Mouse (Mus musculus) embryonic stem cell, embryonic (primary cell): ENCODE results near the gene Mier1.

Experiments used
- CTCF ChIA-PET, 4 experiments: fragments of 300-600 bp in 2 of 4; fragments of 350-600 bp in 2 of 4; sonication (Branson Sonifier 250); formaldehyde crosslinking; loops; one replicate each; lab custom pipeline; 2022; ENCODE audit warnings: inconsistent platforms in 2 of 4; lab: Charles Lee
- POLR2A ChIA-PET, 4 experiments: fragments of 300-600 bp in 2 of 4; fragments of 350-600 bp in 2 of 4; sonication (Branson Sonifier 250); formaldehyde crosslinking; loops; one replicate each; lab custom pipeline; 2022; ENCODE audit warnings: antibody characterized with exemption in 4 of 4, inconsistent platforms in 1 of 4; lab: Charles Lee

Gene Mier1

DNA sequence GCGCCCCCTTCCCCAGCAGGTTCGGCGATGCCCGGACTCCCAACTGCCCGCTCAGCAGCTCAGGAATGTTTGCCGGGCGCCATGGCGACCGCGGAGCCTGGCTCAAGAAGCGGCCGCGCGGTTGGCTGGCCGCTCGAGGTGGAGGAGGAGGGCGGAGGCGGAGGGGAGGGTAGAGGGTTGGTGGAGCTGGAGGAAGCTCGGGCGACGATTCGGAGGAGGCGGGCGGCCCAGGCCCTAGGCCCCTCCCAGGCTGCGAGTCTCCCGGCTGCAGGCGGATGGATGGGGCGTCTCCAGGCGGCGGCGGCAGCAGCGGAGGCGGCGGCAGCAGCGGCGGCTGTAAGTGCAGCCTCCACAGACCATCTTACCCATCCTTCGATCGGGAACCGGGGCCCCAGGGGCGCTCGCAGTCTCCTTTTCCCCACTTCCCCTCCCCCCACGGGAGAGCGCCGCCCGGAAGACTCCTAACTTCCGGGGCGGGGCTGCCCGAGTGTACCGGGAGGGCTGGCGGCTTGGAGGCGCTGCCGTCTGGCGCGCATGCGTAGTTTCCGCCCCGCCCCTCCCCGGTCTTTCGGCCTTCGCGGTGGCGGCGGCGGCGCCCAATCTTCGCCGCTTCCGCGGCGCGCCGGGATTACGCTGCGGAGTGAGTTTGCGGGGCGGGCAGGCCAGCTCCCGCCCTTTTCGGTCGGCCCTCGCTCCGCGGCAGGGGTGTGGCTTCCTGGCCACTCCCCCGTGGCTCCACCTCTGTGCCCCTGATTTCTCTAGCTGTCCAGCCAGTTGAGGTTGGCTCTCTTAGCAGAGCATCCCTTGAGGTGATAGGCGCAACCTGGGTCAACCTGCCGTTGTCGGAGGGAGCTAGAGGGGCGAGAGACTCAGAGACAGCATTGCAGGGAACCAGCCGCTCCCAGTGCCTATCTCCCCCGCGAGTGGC is at the start of gene Mier1, which contains the start of gene Wdr78:
Gene Mier1, plus strand, starts transcription at position 207 of the 928 bp plus-strand sequence.
Gene Wdr78, minus strand, starts transcription at position 372 of the 928 bp plus-strand sequence.
- CTCF ChIA-PET = interaction anchor here in 1 of 4 experiments (1.6 kb wide), 1 partner anchor 199 kb away, joined by 4 read pairs; the partner anchor contains the start of gene Oma1
- POLR2A ChIA-PET = interaction anchor here (0.5 to 7.1 kb wide), 45 partner anchors 8 to 1238 kb away, joined by 3 to 73 read pairs (median 4); partner anchors contain the start of genes Oma1 (in 2 of the 4) and Slc35d1 (in 2 of the 4)

DNA sequence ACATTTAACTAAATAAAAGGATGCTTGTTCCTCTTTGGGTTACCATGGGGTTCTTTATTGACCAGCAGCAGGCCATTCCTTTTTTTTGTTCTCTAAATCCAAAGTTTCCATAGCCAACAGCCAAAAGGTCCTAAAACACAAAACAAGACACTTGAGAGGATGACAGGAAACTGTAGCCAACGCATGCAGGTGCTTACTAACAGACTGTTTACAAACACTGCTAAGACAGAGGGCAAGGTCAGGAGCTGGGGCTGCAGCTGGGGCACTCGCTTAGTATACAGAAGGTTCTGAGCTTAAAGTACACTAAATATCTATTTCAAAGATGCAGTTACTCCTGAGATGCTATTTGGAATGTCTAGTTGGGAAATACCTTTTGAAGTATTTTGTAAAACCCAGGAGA is 49.8 kb upstream of the Mier1 start:
- POLR2A ChIA-PET = no interaction called here

DNA sequence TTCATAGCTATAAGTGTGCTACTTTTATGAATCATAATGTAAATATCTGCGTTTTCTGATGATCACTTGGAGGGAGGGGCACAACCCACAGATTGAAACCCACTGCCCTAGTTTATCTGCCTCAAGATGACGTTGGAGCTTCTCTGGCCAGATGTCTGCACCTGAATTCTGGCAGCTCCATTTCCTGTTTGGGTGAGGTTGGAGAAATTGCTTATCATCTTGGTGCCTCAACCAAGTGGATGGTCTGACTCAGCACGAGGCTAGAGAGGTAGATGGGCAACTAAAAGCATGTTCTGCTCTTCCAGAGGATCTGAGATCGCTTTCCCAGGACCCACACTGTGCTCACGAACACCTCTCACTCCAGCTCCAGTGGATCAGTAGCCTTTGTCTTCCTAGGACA is 49.2 kb upstream of the Mier1 start:
- CTCF ChIA-PET = interaction anchor here in 1 of 4 experiments (1.0 kb wide), 1 partner anchor 8 kb away, joined by 3 read pairs; no protein-coding TSS in a partner anchor
- POLR2A ChIA-PET = no interaction called here

More for the DNA sequence above, 49.8 kb upstream of the Mier1 start:
- CTCF ChIA-PET = interaction anchor here in 1 of 4 experiments (1.0 kb wide), 1 partner anchor 9 kb away, joined by 3 read pairs; no protein-coding TSS in a partner anchor

DNA sequence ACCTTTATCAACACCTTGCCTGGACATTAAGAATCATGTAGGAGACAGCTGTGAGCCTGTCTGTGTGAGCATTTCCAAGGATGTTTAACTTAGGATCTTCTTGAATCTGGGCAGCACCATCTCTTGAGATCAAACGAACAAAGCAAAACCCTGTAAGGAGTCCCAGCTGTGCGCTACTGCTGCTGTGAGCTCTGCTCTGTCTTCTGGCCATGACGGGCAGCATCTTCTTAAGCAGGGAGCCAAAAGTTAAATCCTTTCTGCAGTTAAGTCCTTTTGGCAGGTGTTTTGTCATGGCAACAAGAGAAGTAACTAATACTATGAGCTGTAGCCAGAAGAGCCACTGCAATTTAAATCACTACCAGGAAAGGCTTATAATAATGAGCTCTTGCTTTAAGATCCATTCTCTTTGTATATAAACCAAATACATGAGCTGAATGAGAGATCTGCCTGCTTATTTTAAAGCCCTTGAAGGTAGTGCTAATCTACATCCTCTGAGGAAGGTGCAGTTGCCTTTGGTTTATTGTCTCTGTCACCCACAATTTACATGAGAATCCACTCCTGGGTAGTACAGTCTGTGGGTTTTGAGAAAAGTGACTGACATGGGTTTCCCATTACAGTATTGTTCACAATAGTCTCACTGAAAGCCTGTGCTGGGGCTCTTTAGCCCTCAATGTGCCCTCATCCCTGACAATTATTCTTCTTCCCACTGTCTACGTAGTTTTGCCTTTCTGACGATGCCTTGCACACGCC is 46.1 kb upstream of the Mier1 start:
- POLR2A ChIA-PET = interaction anchor here in 1 of 4 experiments (0.8 to 1.5 kb wide), 3 partner anchors 12 to 246 kb away, joined by 3 to 5 read pairs (median 3); partner anchors contain the start of genes Mier1, Oma1 and Wdr78

DNA sequence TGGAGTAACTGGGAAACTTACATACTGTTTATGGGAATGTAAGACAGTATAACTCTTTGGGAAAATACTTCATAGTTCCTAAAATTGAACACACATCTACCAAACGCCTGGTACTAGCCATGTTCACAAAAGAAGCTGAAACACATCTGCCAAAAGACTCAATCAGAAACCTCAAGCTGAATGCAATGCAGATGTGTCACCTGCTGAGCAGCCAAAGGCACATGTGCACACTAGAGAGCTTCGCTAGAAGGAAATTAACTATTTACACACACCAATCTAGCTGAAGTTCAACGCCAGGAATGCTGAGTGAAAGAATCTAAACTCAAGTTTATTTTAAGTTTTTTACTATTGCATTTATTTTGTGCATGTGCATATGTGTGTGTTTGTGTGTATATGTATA is 43.6 kb upstream of the Mier1 start:
- CTCF ChIA-PET = interaction anchor here in 1 of 4 experiments (0.6 kb wide), 1 partner anchor 24 kb away, joined by 4 read pairs; no protein-coding TSS in a partner anchor
- POLR2A ChIA-PET = no interaction called here

More for the DNA sequence above, 46.1 kb upstream of the Mier1 start:
- CTCF ChIA-PET = interaction anchor here in 1 of 4 experiments (0.6 kb wide), 1 partner anchor 1049 kb away, joined by 3 read pairs; no protein-coding TSS in a partner anchor

DNA sequence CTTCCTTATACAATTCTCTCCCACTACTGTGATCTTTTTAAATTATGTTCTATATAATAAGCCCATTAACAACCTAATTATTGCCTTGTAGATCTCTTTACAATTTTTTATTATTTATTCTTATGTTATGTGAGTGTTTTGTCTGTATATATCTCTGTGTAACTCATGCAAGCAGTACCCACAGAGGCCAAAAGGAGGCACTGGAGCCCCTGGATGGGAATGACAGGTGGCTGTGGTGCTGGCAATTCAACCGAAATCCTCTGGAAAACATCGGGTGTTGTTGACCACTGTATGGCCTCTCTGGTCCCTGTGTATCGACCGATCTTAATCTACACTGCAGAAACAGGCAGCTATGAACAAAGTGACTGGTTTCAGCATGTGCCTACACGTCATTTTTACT is 29.0 kb upstream of the Mier1 start:
- ChIA-PET CTCF (interaction anchor here in 3 of 4 experiments (0.6 to 1.7 kb wide), 3 partner anchors 61 to 102 kb away, joined by 3 to 5 read pairs (median 4); no protein-coding TSS in a partner anchor), POLR2A (interaction anchor here in 1 of 4 experiments (0.8 to 1.2 kb wide), 2 partner anchors 10 to 29 kb away, joined by 3 read pairs; partner anchors contain the start of genes Mier1 and Wdr78)

DNA sequence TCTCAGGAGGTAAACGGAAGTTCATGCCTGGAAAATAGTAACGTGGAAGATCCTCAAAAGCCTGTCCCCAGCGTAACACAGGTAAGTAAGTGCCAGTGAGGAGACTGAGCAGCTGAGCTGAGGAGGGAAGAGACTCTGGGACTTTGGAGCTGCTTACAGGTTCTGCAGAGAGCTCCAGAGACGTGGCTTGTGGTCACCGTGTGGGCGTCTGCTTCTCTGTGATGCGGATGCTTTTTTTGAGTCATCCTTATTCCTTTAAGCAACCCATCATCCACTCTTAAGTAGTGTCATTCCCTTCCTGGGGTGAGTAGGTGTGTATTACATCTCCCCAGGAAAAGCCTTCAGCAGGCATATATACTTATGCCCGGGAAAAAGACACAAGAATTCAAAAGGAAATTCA is 18.3 kb upstream of the Mier1 start:
- POLR2A ChIA-PET = interaction anchor here in 1 of 4 experiments (0.8 to 1.0 kb wide), 2 partner anchors 10 to 19 kb away, joined by 3 read pairs; partner anchors contain the start of genes Mier1 and Wdr78
- CTCF ChIA-PET = no interaction called here

DNA sequence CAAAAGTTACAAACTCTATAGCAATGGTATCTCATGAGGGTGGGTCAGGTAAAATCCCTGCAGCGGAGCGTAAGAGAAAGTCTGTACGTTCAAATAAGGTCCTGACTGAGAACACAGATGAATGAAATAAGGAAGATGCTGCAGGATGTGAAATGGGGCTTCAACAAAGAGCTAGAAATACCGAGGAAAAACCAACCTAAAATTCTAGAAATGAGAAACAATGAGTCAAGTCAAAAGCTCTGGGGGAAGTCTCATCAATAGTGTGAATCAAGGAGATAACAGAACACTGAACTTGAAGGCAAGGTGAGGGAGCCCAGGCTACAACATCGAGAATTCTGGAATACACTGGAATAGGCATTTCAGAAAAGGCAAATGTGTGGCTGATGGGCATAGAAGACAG is 15.7 kb upstream of the Mier1 start:
- CTCF ChIA-PET = no interaction called here
- POLR2A ChIA-PET = interaction anchor here in 1 of 4 experiments (9.6 kb wide), 1 partner anchor 17 kb away, joined by 73 read pairs; the partner anchor contains the start of genes Mier1 and Wdr78

DNA sequence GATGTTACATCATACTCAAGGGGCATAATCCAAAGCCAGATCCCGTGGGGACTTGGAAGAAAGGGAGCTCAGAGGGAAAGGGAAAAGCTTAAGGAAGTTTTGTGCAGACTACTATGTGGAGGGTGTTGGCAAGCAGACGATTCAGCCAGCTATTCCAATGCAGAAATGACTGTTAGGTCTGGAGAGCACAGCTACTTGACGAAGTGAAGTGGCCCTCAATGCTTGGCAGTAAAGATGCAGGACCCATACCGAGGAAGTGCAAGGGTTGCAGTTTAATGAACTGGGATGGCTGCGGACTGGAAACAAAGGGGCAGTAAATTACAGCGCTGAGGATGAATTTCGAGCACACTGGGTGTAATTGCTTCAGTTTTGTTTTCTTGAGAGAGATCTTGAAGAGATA is 1.5 kb upstream of the Mier1 start:
- ChIA-PET CTCF (interaction anchor here in 1 of 4 experiments (0.7 kb wide), 1 partner anchor 1455 kb away, joined by 4 read pairs; no protein-coding TSS in a partner anchor), POLR2A (interaction anchor here (0.6 to 7.1 kb wide), 11 partner anchors 7 to 102 kb away, joined by 3 to 73 read pairs (median 8); partner anchors contain the start of gene Slc35d1 (in 1 of the 4))

DNA sequence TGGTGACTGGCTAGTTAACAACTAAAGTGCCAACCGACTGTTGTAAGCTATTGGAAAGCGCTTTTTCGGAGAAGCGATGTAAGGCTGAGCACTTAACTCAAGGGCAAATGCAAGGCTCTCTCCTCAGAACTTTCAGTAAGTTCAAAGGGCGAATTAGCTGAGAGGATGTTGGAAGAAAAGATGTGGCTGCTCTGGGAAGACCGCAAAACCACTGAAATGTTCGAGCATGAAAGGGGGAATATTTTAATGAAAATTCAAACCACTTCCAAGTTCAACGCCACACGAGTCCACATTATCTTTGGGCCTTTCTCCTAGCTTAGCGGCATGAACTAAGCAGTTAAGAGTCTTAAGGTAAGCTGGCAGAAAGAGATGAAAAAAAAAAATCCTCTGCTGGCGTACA is 788 bp upstream of the Mier1 start:
- ChIA-PET CTCF (interaction anchor here in 1 of 4 experiments (1.6 kb wide), 1 partner anchor 200 kb away, joined by 4 read pairs; the partner anchor contains the start of gene Oma1), POLR2A (interaction anchor here (0.6 to 7.1 kb wide), 23 partner anchors 10 to 769 kb away, joined by 3 to 73 read pairs (median 5); partner anchors contain the start of gene Slc35d1 (in 1 of the 4))

DNA sequence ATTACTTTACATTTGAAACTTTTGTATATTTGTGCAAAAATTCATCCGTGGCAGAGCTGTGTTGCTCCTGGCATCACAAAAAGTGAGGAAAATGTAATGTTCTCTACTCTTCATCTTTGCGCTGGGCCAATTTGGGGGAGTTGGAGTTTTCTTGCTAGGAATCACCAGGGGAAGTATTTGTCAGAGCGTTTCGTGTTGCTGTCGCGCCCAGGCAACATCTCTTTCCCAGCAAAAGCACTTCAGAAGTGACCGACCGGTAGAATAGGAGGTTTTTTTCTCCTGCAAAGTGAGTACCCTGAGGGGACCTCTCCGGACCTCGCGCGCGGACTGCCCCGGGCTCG is 4.7 kb downstream of the Mier1 start:
- POLR2A ChIA-PET = interaction anchor here in 1 of 4 experiments (1.3 to 7.1 kb wide), 2 partner anchors 9 to 16 kb away, joined by 4 to 73 read pairs; no protein-coding TSS in a partner anchor
- CTCF ChIA-PET = no interaction called here

DNA sequence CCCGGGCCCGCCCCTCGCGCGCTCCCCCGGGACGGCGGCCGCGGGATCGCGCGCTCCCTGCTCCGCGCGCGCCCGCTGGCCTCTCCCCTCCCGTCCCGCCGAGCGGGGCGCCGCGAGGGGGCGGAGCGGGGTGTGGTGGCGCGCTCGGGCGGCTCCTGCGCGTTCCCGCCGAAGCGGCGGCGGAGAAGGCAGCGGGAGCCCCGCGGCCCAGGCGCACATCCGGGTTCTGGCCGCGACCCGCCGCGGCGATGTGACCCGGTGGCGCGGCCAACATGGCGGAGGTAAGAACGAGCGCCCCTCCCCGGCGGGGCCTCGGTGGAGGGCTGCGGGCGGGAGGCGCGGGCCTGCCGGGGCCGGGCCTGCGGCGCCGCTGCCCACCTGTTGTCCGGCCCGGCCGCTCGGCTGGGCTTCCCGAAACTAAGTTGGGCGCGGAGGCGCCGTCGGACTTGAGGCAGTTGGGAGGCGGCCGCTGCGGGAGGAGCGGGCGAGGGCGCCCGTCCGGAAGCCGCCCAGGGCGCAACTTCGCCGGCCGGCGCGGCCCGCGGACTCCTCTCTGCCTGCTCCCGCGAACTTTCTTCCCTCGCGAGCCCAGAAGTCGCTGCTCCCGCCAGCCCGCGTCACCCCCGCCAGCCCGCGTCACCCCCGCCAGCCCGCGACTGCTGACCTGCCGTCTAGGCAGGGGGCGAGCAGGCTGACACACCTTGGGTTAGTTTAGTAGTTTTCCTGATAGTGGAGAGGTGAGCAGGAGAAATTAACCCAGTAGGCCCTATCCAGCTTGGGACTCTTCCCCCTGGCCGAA is 5.2 kb downstream of the Mier1 start:
- CTCF ChIA-PET = no interaction called here
- POLR2A ChIA-PET = interaction anchor here in 2 of 4 experiments (0.7 to 3.0 kb wide), 8 partner anchors 7 to 194 kb away, joined by 3 to 10 read pairs (median 4); partner anchors contain the start of gene Oma1 (in 2 of the 2)

DNA sequence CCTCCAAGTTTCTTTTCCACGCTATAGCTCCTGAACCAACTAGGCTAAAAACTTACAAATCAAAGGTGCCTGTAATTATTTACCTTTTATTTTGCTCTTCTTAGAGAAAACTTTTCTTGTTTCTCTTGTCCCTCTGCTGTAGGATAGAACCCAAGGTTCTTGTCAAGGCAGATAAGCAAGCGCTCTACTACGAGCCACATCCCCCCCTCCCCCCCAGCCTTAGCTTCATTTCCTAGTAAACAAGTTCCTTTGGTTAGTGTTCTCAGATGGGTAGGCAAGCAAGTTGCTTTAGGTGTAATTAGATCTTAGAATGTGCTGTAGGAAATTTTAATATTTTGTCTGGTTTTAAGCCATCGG is 5.8 kb downstream of the Mier1 start:
- ChIA-PET POLR2A (interaction anchor here in 2 of 4 experiments (0.7 to 3.0 kb wide), 9 partner anchors 8 to 193 kb away, joined by 3 to 10 read pairs (median 4); partner anchors contain the start of gene Oma1 (in 2 of the 2)), CTCF (no interaction called here)

DNA sequence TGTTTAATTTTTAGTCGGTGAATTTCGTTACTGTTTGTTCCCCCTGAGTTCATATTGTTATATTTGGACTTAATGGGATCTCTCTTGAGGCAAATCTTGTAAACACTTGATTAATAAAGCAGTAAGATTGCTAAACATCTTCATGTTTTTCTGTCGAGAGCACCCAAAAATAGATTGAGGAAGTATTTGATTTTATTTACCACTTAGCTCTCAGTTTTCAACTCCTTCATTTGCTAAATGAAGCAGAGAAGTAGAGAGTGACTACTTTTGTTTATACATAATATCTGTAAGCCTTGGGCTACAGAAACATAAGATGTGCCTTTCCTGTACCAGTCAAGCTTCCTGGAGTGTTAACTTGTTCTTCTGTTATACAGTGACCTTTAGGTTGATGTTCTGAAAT is 6.2 kb downstream of the Mier1 start:
- ChIA-PET POLR2A (interaction anchor here in 2 of 4 experiments (0.8 to 3.0 kb wide), 10 partner anchors 11 to 193 kb away, joined by 3 to 10 read pairs (median 4); partner anchors contain the start of gene Oma1 (in 2 of the 2)), CTCF (no interaction called here)

DNA sequence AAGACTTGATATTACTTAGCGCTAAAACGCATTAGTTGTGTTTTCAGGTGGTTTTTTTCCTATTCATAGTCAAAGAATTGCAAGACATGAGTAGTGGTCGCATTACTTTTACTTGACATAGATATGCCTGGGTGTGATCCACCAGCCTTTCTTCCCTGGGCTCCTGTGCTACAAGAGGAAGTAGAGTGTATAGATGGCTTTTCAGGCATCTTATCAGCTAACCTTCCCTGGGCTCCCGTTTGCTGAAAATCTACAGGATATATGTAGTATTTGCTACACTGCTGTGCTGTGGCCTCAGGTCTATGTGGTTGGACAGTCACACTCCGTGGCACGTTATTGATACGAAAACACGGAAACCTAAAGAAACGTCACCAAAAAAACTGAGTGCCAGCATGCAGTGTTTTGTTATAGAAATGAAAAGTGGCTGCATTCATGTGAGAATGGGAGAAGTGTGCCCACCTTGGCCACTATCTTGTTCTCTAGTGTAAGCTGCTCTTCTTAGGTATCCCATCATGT is 6.7 kb downstream of the Mier1 start:
- ChIA-PET CTCF (no interaction called here), POLR2A (interaction anchor here in 2 of 4 experiments (0.8 to 3.0 kb wide), 8 partner anchors 12 to 192 kb away, joined by 3 to 10 read pairs (median 4); partner anchors contain the start of gene Oma1 (in 1 of the 2))

DNA sequence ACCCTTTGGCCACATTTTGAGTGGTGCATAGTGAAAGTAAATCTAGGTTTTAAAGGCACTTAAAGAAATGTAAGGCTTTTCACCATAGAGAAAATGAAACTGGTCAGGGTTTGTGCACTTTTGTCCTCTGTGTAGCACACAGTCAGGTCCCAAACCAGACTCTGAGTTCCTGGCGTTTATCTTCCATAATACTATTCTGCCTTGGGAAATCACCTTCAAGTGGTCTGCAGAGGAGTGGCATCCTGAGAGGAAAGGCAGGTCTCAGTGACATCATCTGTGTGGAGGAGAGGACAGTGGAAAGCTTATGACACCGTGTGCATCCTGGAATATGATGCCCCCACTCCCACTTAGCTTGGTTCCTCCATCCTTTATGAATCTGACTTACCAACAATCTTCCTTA is 8.9 kb downstream of the Mier1 start:
- ChIA-PET POLR2A (interaction anchor here in 3 of 4 experiments (0.7 to 5.2 kb wide), 7 partner anchors 8 to 1521 kb away, joined by 3 to 56 read pairs (median 7); partner anchors contain the start of genes Mier1 (in 2 of the 3) and Wdr78 (in 2 of the 3)), CTCF (no interaction called here)
